Mouse (Mus musculus) hindbrain, embryonic 15.5 days (tissue): ENCODE measurements around the gene Osbpl9. TPM values are rescaled to one million over a fixed set of nuclear protein-coding genes. Genes with fewer than 3 reads are reported as not detected.

Experiments used
- ATAC-seq: fragments of 200-750 bp; cut with Nextera tagmentation; 2 replicates; pipeline ENCODE4 v1.8.0; 2017; ENCODE audit warnings: low read depth, moderate number of reproducible peaks, moderate TSS enrichment; ENCODE audit not compliant: low FRiP score
- H3K27ac ChIP-seq: fragments of 300-500 bp; sonication (generic); replicated peaks from 2 replicates; pipeline ENCODE4 v1.5.1; 2015; ENCODE audit warnings: mild to moderate bottlenecking, inconsistent platforms
- H3K27me3 ChIP-seq: fragments of 300-500 bp; sonication (generic); 2 replicates; pipeline ENCODE4 v1.6.1; 2015; ENCODE audit warnings: control low read depth, inconsistent platforms
- H3K36me3 ChIP-seq: fragments of 300-500 bp; sonication (generic); 2 replicates; pipeline ENCODE4 v1.6.1; 2015; ENCODE audit warnings: control low read depth, inconsistent platforms
- H3K4me1 ChIP-seq: fragments of 300-500 bp; sonication (generic); replicated peaks from 2 replicates; pipeline ENCODE4 v1.6.1; 2015; ENCODE audit warnings: control low read depth, inconsistent platforms
- H3K4me2 ChIP-seq: fragments of 300-500 bp; sonication (generic); 2 replicates; pipeline ENCODE4 v1.6.1; 2015; ENCODE audit warnings: moderate library complexity, mild to moderate bottlenecking, inconsistent platforms
- H3K4me3 ChIP-seq: fragments of 300-500 bp; sonication (generic); 2 replicates; pipeline ENCODE4 v1.5.1; 2015; ENCODE audit warnings: mild to moderate bottlenecking, inconsistent platforms
- H3K9ac ChIP-seq: fragments of 300-500 bp; sonication (generic); 2 replicates; pipeline ENCODE4 v1.6.1; 2015; ENCODE audit warnings: inconsistent platforms
- H3K9me3 ChIP-seq: fragments of 300-500 bp; sonication (generic); 2 replicates; pipeline ENCODE4 v1.6.1; 2016; ENCODE audit warnings: control low read depth, inconsistent platforms
- whole genome bisulfite sequencing: fragments of 180-500 bp; shearing (Covaris S2); methylation state at CpG from one replicate; pipeline ENCODE4 v1.1.7; 2015; 5-methylcytosine and 5-hydroxymethylcytosine counted together
- polyA plus RNA-seq: library from polyadenylated mRNA; unstranded; fragments of >200 nt; fragmentation: Nextera tagmentation; extraction: Ambion mirVana; gene quantifications from 2 replicates; pipeline ENCODE4 v1.2.1, GENCODE M21; 2015

Gene Osbpl9
- polyA plus RNA-seq, 1 experiment from 2014 or later, result 72.0 TPM

DNA sequence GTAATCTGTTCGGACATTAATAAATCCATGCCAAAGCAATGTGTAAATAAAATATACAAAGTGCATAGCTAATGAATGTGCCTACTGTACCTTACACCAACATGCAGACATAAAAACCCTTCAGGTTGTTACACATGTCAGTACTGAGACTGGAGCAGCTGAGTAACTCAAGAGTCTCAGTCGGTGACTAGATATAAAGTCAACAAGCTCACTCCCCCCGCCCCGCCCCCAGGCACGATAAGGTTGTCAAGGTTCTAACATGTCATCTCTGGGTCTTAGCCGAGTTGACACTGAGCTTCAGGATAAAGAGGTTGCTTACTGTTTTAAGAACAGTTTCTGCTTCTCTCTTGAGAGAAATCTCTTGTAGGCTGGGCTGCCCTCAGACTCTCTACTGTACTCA lies 112.1 kb downstream of the Osbpl9 start:
- no peaks in the 10 kb centered on the region for H3K9me3 ChIP-seq
- H3K4me2 ChIP-seq, result no peak overlapping the region
- no peaks in the 10 kb centered on the region for H3K27me3 ChIP-seq
- no peak overlapping the region for H3K27ac ChIP-seq
- whole genome bisulfite sequencing, result 86% methylated on average over 6 of the region's 6 CpGs
- no peak overlapping the region for H3K4me3 ChIP-seq
- H3K9ac ChIP-seq, result no peak overlapping the region
- 0 out of 2 replicates have a peak, but pooled peaks cover 5% of the 10 kb centered on the region for H3K4me1 ChIP-seq
- ATAC-seq, result no peak
- H3K36me3 ChIP-seq, result 0 out of 2 replicates have a peak, but pooled peaks cover 4% of the 10 kb centered on the region

DNA sequence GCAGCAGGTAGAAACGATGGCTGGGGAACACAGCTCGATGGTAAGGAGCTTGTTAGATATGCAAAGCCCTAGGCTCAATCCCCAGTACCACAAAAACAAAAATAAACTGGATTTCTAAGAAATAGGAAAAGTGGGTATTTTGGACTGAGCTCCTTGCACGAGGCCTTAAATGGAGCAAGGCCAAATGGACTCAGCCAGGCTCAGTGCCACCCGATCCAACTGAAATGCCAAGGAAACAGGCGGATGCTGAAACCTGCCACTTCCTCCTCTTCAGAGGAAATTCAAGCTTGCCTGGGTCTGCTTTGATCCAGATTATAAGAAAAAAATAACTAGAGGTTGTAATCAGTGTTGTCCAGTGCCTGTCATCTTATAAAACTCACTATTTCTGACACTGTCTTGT lies 112.9 kb downstream of the Osbpl9 start:
- Histone ChIP-seq H3K9me3 (no peaks in the 10 kb centered on the region), H3K27me3 (no peaks in the 10 kb centered on the region), H3K27ac (no peak overlapping the region), H3K4me3 (no peak overlapping the region), H3K9ac (no peak overlapping the region), H3K4me1 (0 out of 2 replicates have a peak, but pooled peaks cover 2% of the 10 kb centered on the region), H3K36me3 (0 out of 2 replicates have a peak, but pooled peaks cover 4% of the 10 kb centered on the region), H3K4me2 (no peak overlapping the region)
- 87% methylated on average over 5 of the region's 5 CpGs for WGBS
- ATAC-seq, result no peak

DNA sequence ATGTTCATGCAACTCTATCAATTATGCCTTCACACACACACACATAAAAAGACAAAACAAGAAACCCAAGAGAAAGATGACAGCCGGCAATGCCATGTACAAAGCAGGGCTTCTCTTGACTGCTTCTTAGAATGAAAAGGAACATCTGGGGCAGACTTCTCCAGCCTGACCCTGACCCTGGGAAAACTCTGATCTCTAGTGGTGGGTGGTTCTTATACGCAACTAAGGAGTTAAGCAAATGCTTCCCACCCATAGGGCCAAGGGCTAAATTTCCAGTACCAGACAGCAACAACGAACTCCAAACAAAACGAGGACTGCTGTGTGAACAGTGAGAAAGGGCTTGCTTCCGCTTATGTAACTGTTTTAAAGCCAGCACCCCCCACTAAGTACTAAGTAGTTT lies 122.0 kb downstream of the Osbpl9 start:
- Histone ChIP-seq H3K27ac (no peak overlapping the region), H3K36me3 (peaks cover 34% of the 10 kb centered on the region), H3K4me1 (no peaks in the 10 kb centered on the region), H3K4me3 (no peak overlapping the region), H3K9ac (no peak overlapping the region), H3K4me2 (no peak overlapping the region), H3K9me3 (no peaks in the 10 kb centered on the region), H3K27me3 (no peaks in the 10 kb centered on the region)
- ATAC-seq, result no peak
- 85% methylated on average over 5 of the region's 5 CpGs for WGBS

DNA sequence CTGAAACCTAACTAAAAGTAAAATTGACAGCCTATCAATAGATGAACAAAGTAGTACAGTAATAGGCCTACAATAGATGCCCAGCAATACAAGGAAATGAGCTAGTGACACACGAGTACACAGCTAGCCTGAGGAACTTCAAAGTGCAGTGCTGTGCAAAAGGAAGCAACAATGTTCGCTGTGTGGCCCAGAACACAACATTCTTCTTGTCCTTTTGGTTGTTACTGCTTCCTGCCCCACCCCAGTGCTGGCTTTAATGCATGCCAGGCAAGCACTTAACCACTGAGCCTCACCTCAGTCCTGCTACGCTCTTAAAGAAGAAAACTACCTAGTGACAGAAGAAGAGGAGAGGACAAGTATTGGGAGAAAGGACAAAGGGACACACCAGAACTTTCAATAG lies 122.4 kb downstream of the Osbpl9 start:
- Histone ChIP-seq H3K4me3 (no peak overlapping the region), H3K4me2 (no peak overlapping the region), H3K9me3 (no peaks in the 10 kb centered on the region), H3K27ac (no peak overlapping the region), H3K4me1 (no peaks in the 10 kb centered on the region), H3K9ac (no peak overlapping the region), H3K27me3 (no peaks in the 10 kb centered on the region), H3K36me3 (peaks cover 34% of the 10 kb centered on the region)
- no peak for ATAC-seq
- WGBS, result 81% methylated on average over 3 of the region's 3 CpGs

DNA sequence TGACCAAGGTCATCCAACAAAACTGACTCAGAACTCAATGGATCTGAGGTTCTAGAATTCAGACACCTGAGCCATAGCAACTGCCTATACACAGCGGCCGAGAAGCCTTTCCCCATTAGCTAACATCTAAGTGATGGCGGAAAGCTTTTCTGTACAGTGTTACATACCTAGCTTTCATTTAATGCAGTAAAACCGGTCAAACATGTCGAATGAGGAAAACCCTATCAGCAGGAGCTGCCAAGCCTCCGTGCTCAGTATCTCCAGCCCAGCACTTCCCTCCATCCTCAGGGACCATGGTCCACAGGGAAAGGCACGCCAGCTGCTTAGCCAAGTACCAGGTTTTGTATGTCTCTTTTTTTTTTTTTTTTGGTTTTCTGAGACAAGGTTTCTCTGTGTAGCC lies 123.1 kb downstream of the Osbpl9 start:
- Histone ChIP-seq H3K27ac (no peak overlapping the region), H3K27me3 (no peaks in the 10 kb centered on the region), H3K9ac (no peak overlapping the region), H3K4me3 (no peak overlapping the region), H3K4me2 (no peak overlapping the region), H3K4me1 (no peaks in the 10 kb centered on the region), H3K36me3 (peaks cover 32% of the 10 kb centered on the region), H3K9me3 (no peaks in the 10 kb centered on the region)
- no peak for ATAC-seq
- 94% methylated on average over 7 of the region's 7 CpGs for WGBS

DNA sequence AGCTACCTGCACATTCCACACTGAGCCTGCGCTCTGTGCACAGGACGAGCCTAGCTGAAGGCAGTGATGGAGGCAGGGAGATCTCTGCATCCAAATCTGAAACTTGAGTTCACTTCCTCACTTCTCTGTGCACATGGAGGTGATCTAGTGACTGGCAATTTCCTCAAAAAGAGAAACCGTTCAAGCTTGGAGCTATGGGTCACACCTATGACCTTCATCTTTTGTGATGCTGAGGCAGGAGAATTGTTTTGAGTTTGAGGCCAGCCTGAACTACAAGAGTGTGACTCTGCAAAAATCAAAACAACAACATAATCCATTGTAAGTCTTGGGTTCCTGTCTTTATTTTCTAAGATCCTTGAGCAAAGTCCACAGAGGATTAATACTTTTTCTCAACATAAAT lies 128.8 kb downstream of the Osbpl9 start:
- Histone ChIP-seq H3K27me3 (no peaks in the 10 kb centered on the region), H3K9me3 (no peaks in the 10 kb centered on the region), H3K9ac (no peak overlapping the region), H3K4me3 (no peak overlapping the region), H3K27ac (no peak overlapping the region), H3K4me2 (no peak overlapping the region), H3K4me1 (no peaks in the 10 kb centered on the region), H3K36me3 (peaks cover 16% of the 10 kb centered on the region; the same call in 1 of the 2 replicates)
- no peak for ATAC-seq
- 88% methylated on average over 3 of the region's 3 CpGs for WGBS

DNA sequence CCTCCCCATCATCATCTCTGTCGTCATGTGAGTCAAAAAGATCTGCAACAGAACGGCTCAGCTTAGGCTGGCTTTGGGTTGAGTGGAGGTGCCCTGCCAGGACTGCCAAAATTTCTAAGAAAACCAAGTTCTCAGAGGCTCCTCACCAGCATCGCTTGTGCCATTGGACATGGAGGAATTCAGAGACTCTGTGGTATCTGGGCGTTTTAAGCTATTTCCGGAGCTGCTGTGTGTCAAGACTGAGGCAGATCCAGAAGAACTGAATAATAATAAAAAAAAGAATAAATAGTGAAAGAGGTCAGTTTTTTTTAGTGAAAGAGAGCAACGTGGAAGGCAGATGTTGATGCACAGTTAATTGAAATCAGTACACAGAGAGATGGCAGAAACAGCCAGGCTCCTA lies 129.2 kb downstream of the Osbpl9 start:
- no peak overlapping the region for H3K9ac ChIP-seq
- H3K27ac ChIP-seq, result no peak overlapping the region
- H3K4me1 ChIP-seq, result no peaks in the 10 kb centered on the region
- 93% methylated on average over 6 of the region's 6 CpGs for WGBS
- no peak for ATAC-seq
- H3K4me2 ChIP-seq, result no peak overlapping the region
- H3K27me3 ChIP-seq, result no peaks in the 10 kb centered on the region
- H3K4me3 ChIP-seq, result no peak overlapping the region
- H3K36me3 ChIP-seq, result peaks cover 16% of the 10 kb centered on the region; the same call in 1 of the 2 replicates
- no peaks in the 10 kb centered on the region for H3K9me3 ChIP-seq

DNA sequence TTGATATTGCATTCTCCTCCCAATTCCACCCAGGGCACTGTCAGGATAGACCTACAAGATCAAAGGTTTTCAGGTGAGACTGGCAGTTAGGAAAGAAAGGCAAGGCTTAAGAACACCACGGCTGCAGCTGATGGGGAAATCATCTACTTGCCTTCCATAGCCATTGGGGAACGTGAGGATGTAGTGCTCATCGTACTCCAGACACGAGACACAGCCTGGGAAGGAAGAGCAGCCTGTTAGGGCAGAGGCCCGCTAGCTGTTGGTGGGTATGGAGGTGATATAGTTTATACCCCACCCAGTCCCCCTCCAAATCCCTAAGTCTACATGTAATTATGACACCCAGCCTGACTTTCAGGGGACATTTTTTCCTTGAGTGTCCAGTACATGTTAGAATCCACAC lies 136.4 kb downstream of the Osbpl9 start:
- peaks cover 73% of the 10 kb centered on the region for H3K36me3 ChIP-seq
- 95% methylated on average over 5 of the region's 5 CpGs for WGBS

DNA sequence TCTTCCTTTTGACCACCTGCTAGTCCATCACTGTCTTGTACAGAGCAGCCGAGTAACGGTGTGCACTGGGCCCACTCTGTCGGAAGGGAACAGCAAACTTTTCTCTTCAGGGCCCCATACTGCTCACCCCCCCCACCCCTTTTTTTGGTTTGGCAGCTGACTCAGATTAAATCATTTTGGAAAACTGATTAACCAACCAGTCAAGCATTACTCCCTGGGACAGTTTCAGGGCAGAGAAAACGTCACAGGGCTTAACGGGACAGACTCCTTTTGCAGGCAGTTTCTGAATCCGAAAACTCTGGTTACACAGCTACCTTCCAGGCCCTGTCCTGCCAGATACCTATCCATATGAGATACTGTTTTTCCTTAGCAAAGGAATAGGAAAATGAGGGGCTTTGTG lies 137.1 kb downstream of the Osbpl9 start:
- 86% methylated on average over 6 of the region's 6 CpGs for WGBS
- H3K36me3 ChIP-seq, result peaks cover 75% of the 10 kb centered on the region

More for the DNA sequence above, 136.4 kb downstream of the Osbpl9 start:
- H3K9ac ChIP-seq, result no peak overlapping the region
- H3K4me2 ChIP-seq, result no peak overlapping the region
- no peak for ATAC-seq
- no peaks in the 10 kb centered on the region for H3K9me3 ChIP-seq
- no peak overlapping the region for H3K27ac ChIP-seq
- H3K4me1 ChIP-seq, result no peaks in the 10 kb centered on the region
- H3K27me3 ChIP-seq, result no peaks in the 10 kb centered on the region
- H3K4me3 ChIP-seq, result no peak overlapping the region

DNA sequence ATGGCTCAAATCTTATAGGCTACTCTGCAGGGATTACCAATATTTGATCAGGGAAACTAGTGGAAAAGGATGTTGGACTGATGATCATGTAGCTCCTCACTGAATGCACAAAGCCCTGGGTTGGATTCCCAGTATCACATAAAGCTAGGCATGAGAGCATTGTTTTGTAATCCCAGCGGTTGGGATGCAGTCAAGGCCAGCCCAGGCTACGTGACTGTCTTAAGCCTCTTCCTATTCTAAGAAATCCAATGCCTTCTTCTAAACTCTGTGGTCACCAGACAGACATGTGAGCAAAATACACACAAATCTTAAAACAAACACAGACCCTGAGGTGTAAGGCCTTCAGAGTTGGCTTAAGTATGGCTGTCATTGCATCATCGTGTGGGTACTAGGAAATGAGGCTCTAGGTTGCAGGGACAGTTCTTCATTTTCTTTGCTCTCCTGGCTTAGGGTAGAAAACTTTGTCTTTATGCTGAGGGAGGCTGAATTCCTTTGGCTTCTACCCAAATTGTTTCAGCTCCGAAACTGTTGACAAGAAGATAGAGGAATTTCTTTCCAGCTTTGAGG lies 142.7 kb downstream of the Osbpl9 start:
- Histone ChIP-seq H3K27me3 (no peaks in the 10 kb centered on the region), H3K4me3 (no peak overlapping the region), H3K4me1 (no peaks in the 10 kb centered on the region), H3K9ac (no peak overlapping the region), H3K9me3 (no peaks in the 10 kb centered on the region), H3K4me2 (no peak overlapping the region), H3K27ac (no peak overlapping the region), H3K36me3 (peaks cover 87% of the 10 kb centered on the region)
- WGBS, result 91% methylated on average over 4 of the region's 4 CpGs
- ATAC-seq, result no peak

More for the DNA sequence above, 137.1 kb downstream of the Osbpl9 start:
- Histone ChIP-seq H3K9me3 (no peaks in the 10 kb centered on the region), H3K27ac (no peak overlapping the region), H3K4me1 (no peaks in the 10 kb centered on the region), H3K9ac (no peak overlapping the region), H3K4me2 (no peak overlapping the region), H3K4me3 (no peak overlapping the region), H3K27me3 (no peaks in the 10 kb centered on the region)
- no peak for ATAC-seq

DNA sequence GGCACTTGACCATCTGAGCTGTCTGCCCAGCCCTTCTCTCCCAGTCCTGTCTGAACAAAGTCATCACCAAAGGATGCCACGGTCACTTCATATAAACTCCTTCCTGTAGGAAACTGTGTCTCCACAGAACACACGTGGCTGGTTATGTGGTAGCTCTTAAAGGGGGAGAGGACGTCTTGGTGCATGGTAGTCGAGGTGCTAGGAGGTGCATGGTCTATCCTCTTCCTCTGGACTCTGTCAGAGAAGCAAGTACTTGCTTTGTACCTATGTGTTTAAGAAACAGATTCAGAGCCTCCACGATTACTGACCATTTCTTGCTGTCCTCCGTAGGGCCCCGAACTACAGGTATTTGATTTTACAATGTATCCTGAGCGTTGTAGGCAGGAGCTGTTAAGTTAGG lies 144.4 kb downstream of the Osbpl9 start:
- no peaks in the 10 kb centered on the region for H3K9me3 ChIP-seq
- no peak overlapping the region for H3K9ac ChIP-seq
- no peaks in the 10 kb centered on the region for H3K4me1 ChIP-seq
- no peak overlapping the region for H3K4me2 ChIP-seq
- 95% methylated on average over 8 of the region's 8 CpGs for WGBS
- no peak overlapping the region for H3K27ac ChIP-seq
- H3K4me3 ChIP-seq, result no peak overlapping the region
- H3K36me3 ChIP-seq, result peaks cover 81% of the 10 kb centered on the region
- H3K27me3 ChIP-seq, result no peaks in the 10 kb centered on the region
- ATAC-seq, result no peak

DNA sequence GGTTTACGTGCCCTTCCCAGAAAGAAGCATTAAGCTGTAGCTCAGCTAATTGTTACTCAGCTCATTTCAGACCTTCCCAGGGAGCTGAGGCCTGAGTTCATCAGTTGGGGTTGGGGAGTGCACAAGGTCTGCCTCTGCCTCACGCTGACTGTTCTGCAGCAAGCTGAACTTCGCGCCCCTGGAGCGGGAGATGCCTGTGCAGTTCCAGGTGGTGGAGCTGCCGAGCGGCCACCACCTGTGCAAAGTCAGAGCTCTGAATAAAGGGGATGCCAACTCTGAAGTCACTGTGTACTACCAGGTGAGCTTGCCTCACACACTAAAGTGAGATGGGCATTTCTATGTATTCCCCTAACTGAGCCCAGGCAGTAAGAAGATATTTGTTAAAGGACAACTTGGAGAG lies 145.7 kb downstream of the Osbpl9 start:
- H3K4me2 ChIP-seq, result no peak overlapping the region
- H3K4me1 ChIP-seq, result no peaks in the 10 kb centered on the region
- peaks cover 71% of the 10 kb centered on the region for H3K36me3 ChIP-seq
- H3K27ac ChIP-seq, result no peak overlapping the region
- no peak overlapping the region for H3K4me3 ChIP-seq
- 85% methylated on average over 7 of the region's 7 CpGs for WGBS
- no peak overlapping the region for H3K9ac ChIP-seq
- H3K9me3 ChIP-seq, result no peaks in the 10 kb centered on the region
- H3K27me3 ChIP-seq, result no peaks in the 10 kb centered on the region
- no peak for ATAC-seq

DNA sequence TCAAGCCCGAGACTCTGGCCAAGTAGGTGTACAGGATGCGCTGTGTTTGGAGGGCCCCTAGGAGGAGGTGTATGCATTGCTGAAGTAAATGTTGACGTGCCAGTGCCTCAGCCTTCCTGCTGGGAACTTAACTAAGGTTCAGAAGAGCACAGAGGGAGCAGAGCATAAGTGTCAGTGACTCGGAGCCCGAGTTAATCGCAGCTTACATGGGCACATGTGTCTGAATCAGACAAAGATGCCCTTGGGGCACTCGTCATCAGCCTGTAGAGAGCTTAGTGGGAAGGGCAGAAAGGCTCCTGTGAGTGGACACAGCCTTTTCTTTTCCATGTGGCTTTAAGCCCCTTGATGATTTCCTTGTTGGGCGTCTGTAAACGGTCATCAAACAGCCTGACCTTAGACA lies 148.1 kb downstream of the Osbpl9 start:
- WGBS, result 80% methylated on average over 9 of the region's 9 CpGs
- Histone ChIP-seq H3K9ac (no peak overlapping the region), H3K27ac (no peak overlapping the region), H3K27me3 (no peaks in the 10 kb centered on the region), H3K9me3 (no peaks in the 10 kb centered on the region), H3K4me3 (no peak overlapping the region), H3K36me3 (peaks cover 69% of the 10 kb centered on the region), H3K4me1 (no peaks in the 10 kb centered on the region), H3K4me2 (no peak overlapping the region)
- ATAC-seq, result no peak
